Mouse (Mus musculus) heart, adult 2 months (tissue): ENCODE data around the gene Prss58.

ENCODE experiments used
- CTCF ChIP-seq: fragments of 200-600 bp; IDR thresholded peaks from 2 replicates; pipeline ENCODE4 v1.8.1; 2022; ENCODE audit warnings: antibody characterized with exemption, mild to moderate bottlenecking, moderate library complexity
- POLR2A ChIP-seq: fragments of 200-500 bp; IDR thresholded peaks from 2 replicates; pipeline ENCODE4 v1.6.1; 2011; ENCODE audit warnings: mild to moderate bottlenecking, low read depth, low read length, control low read depth; ENCODE audit not compliant: insufficient read depth

DNA sequence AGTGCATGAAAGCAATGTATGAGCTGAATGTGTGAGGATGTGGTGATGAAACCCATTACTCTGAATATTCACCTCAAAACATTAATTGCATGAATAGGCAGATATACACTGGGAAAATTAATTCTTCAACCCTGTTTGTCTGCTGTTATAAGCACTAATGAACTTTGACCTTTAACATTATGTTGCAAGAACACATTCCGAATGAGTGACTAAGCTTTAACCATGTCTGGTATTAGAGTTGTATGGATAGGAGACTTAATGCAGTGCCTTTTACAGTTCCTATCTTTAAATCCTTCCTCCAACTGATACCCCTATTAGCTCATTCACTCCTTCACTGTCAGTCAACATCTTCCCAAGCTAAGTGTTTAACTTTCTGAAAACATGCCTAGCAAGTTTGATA is 5.5 kb downstream of the Prss58 start:
- no peak for TF ChIP-seq CTCF
- no peak for TF ChIP-seq POLR2A
